Mouse (Mus musculus) limb, embryonic 13.5 days (tissue): ENCODE data around the gene Prss43. TPM values are rescaled to one million over a fixed set of nuclear protein-coding genes. Genes with fewer than 3 reads are reported as not detected.

Experiments
- ATAC-seq: fragments of 200-750 bp; cut with Nextera tagmentation; 2 replicates; pipeline ENCODE4 v1.8.0; 2017; ENCODE audit warnings: low read depth, moderate number of reproducible peaks, moderate TSS enrichment; ENCODE audit not compliant: low FRiP score
- H3K27ac ChIP-seq: fragments of 300-500 bp; sonication (generic); 2 replicates; pipeline ENCODE4 v1.5.1; 2015; ENCODE audit warnings: inconsistent platforms, mild to moderate bottlenecking, moderate library complexity
- H3K27me3 ChIP-seq: fragments of 300-500 bp; sonication (generic); 2 replicates; pipeline ENCODE4 v1.6.1; 2015; ENCODE audit warnings: mild to moderate bottlenecking, inconsistent platforms
- H3K36me3 ChIP-seq: fragments of 300-500 bp; sonication (generic); 2 replicates; pipeline ENCODE4 v1.6.1; 2015; ENCODE audit warnings: inconsistent platforms, mild to moderate bottlenecking, moderate library complexity
- H3K4me1 ChIP-seq: fragments of 300-500 bp; sonication (generic); 2 replicates; pipeline ENCODE4 v1.6.1; 2015; ENCODE audit warnings: inconsistent platforms
- H3K4me2 ChIP-seq: fragments of 300-500 bp; sonication (generic); replicated peaks from 2 replicates; pipeline ENCODE4 v1.6.1; 2015; ENCODE audit warnings: inconsistent platforms, mild to moderate bottlenecking, moderate library complexity
- H3K4me3 ChIP-seq: fragments of 300-500 bp; sonication (generic); 2 replicates; pipeline ENCODE4 v1.5.1; 2015; ENCODE audit warnings: moderate library complexity, mild to moderate bottlenecking, inconsistent platforms
- H3K9ac ChIP-seq: fragments of 300-500 bp; sonication (generic); 2 replicates; pipeline ENCODE4 v1.6.1; 2015; ENCODE audit warnings: mild to moderate bottlenecking, inconsistent platforms
- H3K9me3 ChIP-seq: fragments of 300-500 bp; sonication (generic); 2 replicates; pipeline ENCODE4 v1.6.1; 2016; ENCODE audit warnings: inconsistent platforms
- WGBS: fragments of 180-500 bp; shearing (Covaris S2); methylation state at CpG from one replicate; pipeline ENCODE4 v1.1.7; 2015; 5-methylcytosine and 5-hydroxymethylcytosine counted together
- polyA plus RNA-seq: library from polyadenylated mRNA; unstranded; fragments of >200 nt; fragmentation: Nextera tagmentation; extraction: Ambion mirVana; gene quantifications from 2 replicates; pipeline ENCODE4 v1.2.1, GENCODE M21; 2015

Gene Prss43
- polyA plus RNA-seq, 1 experiment from 2014 or later = not detected

DNA sequence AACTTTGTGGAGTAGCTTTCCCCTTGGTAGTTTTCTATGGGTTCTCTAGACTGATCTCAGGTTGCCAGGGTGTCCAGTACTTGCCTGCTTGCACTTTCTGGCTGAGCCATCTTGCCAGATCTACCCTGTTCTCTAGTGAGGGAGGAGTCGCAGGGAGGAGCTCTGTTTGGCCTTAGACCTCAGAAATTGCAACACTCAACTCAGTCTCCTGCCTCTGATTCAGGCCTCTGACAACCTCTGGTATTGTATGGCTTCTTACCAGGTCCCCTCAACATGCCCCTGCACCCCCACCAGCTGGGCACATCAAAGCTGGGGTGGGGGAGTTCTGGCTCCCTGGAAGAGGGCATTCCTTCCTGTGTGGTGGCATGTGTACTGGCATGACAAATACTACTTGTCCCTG is 50.9 kb downstream of the Prss43 start:
- Histone ChIP-seq H3K4me2 (no peak overlapping the region), H3K9me3 (no peaks in the 10 kb centered on the region), H3K9ac (no peak overlapping the region), H3K27ac (no peak overlapping the region), H3K27me3 (peaks cover 78% of the 10 kb centered on the region), H3K4me1 (peaks cover 35% of the 10 kb centered on the region), H3K36me3 (no peaks in the 10 kb centered on the region), H3K4me3 (no peak overlapping the region)
- no peak for ATAC-seq
- 80% methylated on average over 1 of the region's 1 CpGs for WGBS

DNA sequence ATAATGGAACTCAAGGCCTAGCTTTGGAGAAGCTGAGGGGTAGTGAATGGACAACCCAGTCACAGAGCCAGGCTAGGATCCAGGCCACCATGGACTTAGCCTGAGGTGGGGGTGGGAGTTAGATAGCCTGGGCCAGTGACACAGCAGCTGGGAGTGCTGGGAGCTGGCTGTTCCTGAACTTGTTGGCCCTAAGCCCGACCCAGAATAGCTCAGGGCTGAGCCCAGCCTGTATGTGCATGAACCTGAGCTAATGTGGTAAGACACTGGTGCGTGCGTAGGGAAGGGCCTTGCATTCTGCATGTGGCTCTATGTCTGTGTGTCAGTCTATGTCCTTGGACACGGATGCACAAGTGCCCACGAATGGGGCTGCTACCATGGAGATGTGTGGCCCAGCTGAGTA is 51.4 kb downstream of the Prss43 start:
- no peak overlapping the region for H3K4me2 ChIP-seq
- H3K4me1 ChIP-seq = peaks cover 35% of the 10 kb centered on the region
- WGBS = 91% methylated on average over 5 of the region's 5 CpGs

DNA sequence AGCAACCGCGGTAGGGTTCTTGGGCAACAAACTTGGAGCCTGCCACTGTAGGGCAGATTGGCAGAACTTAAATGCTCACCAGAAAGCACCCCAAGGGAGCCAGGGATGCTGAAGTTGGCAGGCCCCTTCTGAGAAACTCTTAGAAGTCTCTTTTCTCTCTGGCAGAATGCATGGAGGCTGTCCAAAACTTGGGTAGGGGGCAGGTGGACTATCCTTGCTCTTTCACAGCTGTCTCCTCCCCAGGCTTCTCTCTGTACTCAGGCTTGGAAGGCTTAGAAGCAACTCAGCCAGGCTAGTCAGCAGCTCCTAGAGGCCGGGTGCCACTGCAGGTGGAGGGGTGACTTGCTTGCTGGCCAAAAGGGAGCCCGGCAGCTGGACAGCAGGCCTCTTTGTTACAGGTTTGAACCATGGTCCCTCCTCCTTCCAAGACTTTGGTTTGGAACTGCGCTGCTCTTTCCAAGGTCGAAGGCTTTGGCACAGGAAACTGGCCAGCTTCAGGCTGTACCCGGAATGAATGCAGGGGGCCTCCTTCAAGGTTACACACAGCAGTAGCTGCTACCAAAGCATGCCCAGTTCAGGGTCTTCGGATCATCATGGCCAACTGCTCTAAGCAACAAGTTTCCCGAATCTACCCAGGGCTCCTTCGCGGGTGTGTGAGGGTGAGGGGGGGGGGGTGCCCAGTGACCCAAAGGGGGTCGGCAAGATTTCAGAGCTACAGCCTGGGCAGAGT is 52.9 kb downstream of the Prss43 start, which contains the start of gene Als2cl:
Gene Als2cl (plus strand): TSS at position 680 of the 730 bp plus-strand sequence.
- peak within 1 kb of the TSS; percentile 88 for H3K4me2 ChIP-seq
- WGBS = 16% methylated on average over 12 of the region's 12 CpGs
- ATAC-seq = 0 out of 2 replicates have a peak, but pooled peaks have one; percentile 24
- no peak within 1 kb of the TSS for H3K27ac ChIP-seq
- H3K4me1 ChIP-seq = peaks cover 25% of the 10 kb centered on the region
- H3K36me3 ChIP-seq = no peaks in the 10 kb centered on the region
- H3K9me3 ChIP-seq = no peaks in the 10 kb centered on the region
- peaks cover 60% of the 10 kb centered on the region for H3K27me3 ChIP-seq
- peak within 1 kb of the TSS; percentile 66 for H3K9ac ChIP-seq
- peak within 1 kb of the TSS; percentile 60 for H3K4me3 ChIP-seq

More for the DNA sequence above, 51.4 kb downstream of the Prss43 start:
- no peak overlapping the region for H3K9ac ChIP-seq
- H3K36me3 ChIP-seq = no peaks in the 10 kb centered on the region
- no peak overlapping the region for H3K4me3 ChIP-seq
- ATAC-seq = no peak
- no peak overlapping the region for H3K27ac ChIP-seq
- no peaks in the 10 kb centered on the region for H3K9me3 ChIP-seq
- H3K27me3 ChIP-seq = peaks cover 74% of the 10 kb centered on the region

DNA sequence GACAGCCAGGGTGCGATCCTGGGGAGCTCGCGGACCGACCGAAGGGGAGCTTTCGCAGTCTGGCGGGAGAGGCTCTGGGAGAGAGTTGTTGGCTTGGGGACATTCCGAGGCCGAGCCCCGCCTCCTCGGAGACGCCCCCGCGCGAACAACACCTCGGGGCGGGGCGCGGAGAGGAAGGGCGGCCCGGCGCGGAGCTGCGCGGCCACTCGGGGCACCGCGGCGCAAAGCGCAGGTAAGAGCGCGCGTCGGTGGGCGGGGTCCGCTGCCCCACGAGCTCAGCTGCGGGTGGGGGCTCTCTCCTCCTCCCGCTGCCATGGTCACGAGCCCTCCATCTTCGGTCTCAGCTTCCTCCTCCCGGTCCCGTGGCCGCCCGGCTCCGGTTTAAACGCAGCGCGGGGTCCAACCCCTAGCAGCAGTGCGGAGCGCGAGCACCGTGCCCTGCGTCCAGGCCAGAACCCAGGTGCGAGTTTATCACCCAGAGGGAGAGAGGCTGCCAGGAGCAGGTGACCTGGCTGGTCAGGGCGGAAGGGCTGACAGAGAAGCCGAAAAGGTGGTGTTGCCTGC is 53.6 kb downstream of the Prss43 start, which contains the start of gene Tmie:
Gene Tmie (minus strand): TSS at position 116 of the 564 bp plus-strand sequence.
- Histone ChIP-seq H3K4me1 (peaks cover 18% of the 10 kb centered on the region), H3K36me3 (no peaks in the 10 kb centered on the region), H3K27ac (no peak within 1 kb of the TSS), H3K4me2 (peak within 1 kb of the TSS; percentile 88), H3K4me3 (peak within 1 kb of the TSS; percentile 60), H3K9me3 (no peaks in the 10 kb centered on the region), H3K9ac (peak within 1 kb of the TSS; percentile 66), H3K27me3 (peaks cover 57% of the 10 kb centered on the region)
- under 1% methylated on average over 57 of the region's 57 CpGs for WGBS
- ATAC-seq = peak; percentile 80

DNA sequence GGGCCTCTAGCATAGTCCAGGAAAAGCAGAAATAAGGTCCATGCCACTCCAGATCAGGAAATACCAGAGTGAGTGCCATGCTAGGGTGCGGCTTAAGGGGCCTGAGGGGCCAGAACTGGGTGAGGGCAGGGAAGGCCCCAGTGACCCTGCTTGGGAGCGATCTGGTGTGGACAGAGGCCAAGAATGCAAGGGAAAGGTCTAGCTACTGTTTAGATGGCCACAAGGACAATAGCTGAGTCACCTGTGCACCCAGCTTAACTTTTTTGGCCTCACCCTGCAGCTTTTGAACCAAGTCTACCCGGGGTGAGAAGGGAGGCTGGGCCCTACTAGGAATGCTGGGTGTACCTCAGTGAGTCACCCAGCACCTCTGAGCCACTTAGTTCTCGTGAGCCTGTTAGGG is 54.3 kb downstream of the Prss43 start:
- no peaks in the 10 kb centered on the region for H3K9me3 ChIP-seq
- no peak overlapping the region; the same call in 1 of the 2 replicates for H3K9ac ChIP-seq
- H3K4me2 ChIP-seq = peak overlapping the region; percentile 88
- H3K4me1 ChIP-seq = peaks cover 13% of the 10 kb centered on the region
- H3K27me3 ChIP-seq = peaks cover 55% of the 10 kb centered on the region
- ATAC-seq = 0 out of 2 replicates have a peak, but pooled peaks have one; percentile 2
- H3K4me3 ChIP-seq = peak overlapping the region; percentile 60
- H3K27ac ChIP-seq = no peak overlapping the region
- WGBS = 67% methylated on average over 4 of the region's 4 CpGs
- H3K36me3 ChIP-seq = no peaks in the 10 kb centered on the region

Other genes starting within 250 kb of the Prss43 start
- 61.2 and 64.5 TPM in 2 replicates for gene Nradd, start 202.2 kb upstream of the Prss43 start, polyA plus RNA-seq
- 0.75 and 0.76 TPM in 2 replicates for gene Nbeal2, start 172.5 kb upstream of the Prss43 start, polyA plus RNA-seq
- 106 and 107 TPM in 2 replicates for gene Ccdc12, start 170.2 kb upstream of the Prss43 start, polyA plus RNA-seq
- gene Myl3, start 84.8 kb upstream of the Prss43 start, polyA plus RNA-seq = 3.5 and 4.8 TPM in 2 replicates
- 91.1 and 97.7 TPM in 2 replicates for gene Pth1r, start 79.5 kb upstream of the Prss43 start, polyA plus RNA-seq
- gene Prss42, start 28.5 kb upstream of the Prss43 start, polyA plus RNA-seq = not detected in 2 replicates
- gene Prss44, start 12.7 kb upstream of the Prss43 start, polyA plus RNA-seq = not detected in 2 replicates
- gene Prss45, start 7.9 kb downstream of the Prss43 start, polyA plus RNA-seq = not detected in 2 replicates
- not detected in 2 replicates for gene Prss46, start 17.8 kb downstream of the Prss43 start, polyA plus RNA-seq
- 0.31 and 0.38 TPM in 2 replicates for gene Prss50, start 31.3 kb downstream of the Prss43 start, polyA plus RNA-seq
- gene Als2cl, start 53.2 kb downstream of the Prss43 start, polyA plus RNA-seq = 1.3 and 1.4 TPM in 2 replicates
- 1.1 and 1.2 TPM in 2 replicates for gene Tmie, start 53.4 kb downstream of the Prss43 start, polyA plus RNA-seq
- gene Fam240a, start 90.2 kb downstream of the Prss43 start, polyA plus RNA-seq = not detected in 2 replicates
- 0.11 and 0.13 TPM in 2 replicates for gene Tdgf1, start 119.5 kb downstream of the Prss43 start, polyA plus RNA-seq
- 0.05 TPM in 1 of 2 replicates, not detected in the other for gene Lrrc2, start 124.9 kb downstream of the Prss43 start, polyA plus RNA-seq
- not detected in 2 replicates for gene Rtp3, start 163.9 kb downstream of the Prss43 start, polyA plus RNA-seq
- 0.69 and 0.73 TPM in 2 replicates for gene Ltf, start 192.6 kb downstream of the Prss43 start, polyA plus RNA-seq
- gene Ccrl2, start 230.8 kb downstream of the Prss43 start, polyA plus RNA-seq = 0.33 and 0.68 TPM in 2 replicates